Mouse (Mus musculus) urinary bladder, adult 2 months (tissue): ENCODE data around the gene Azin2. TPM values are rescaled to one million over a fixed set of nuclear protein-coding genes. Genes with fewer than 3 reads are reported as not detected.

Source experiments
- DNase-seq: peaks from one replicate; pipeline ENCODE4 v3.0.0; 2022; ENCODE audit warnings: low spot score
- polyA plus RNA-seq: library from polyadenylated mRNA; depleted of rRNA; stranded (reverse); fragments of >200 nt; gene quantifications from 2 replicates; pipeline ENCODE4 v1.2.3, GENCODE M21; 2012; rRNA removed

Azin2 gene
- polyA plus RNA-seq, 1 experiment, result 18.8 TPM

DNA sequence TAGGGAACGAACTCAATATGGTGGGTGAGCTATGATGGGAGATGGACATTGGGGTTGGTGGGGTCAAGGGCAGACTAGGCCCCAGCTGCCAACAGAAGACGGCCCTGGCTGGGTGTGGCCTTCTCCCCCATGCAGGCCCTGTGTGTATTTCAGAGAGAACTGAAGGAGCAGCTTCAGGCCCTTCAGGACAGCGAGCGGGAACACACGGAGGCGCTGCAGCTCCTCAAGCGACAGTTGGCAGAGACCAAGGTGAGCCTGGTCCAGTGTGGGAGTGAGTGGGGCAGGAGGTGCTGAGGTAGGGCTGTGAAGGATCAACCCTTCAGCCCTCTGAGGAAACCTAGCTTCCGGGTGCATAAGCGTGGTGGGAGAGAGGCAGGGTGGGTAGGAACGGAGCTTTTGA is 65.6 kb downstream of the Azin2 start:
- DNase-seq, result no peak

DNA sequence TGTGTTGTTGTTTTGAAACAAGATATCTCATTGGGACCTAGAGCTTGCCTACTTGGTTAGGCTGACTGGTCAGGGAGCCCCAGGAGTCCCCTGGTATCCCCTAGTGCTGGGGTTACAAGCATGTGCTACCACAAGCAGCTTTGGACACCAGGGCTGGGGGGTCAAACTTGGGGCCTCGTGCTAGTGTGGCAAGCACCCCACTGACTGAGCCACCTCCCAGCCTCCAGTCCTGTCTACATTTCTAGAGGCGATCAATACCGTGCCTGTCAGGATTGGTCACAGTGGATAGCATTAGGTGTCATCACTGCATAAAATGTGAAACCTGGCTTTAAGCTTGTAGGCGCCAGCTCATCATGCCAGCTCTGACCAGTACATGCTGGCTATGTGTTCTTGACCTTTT is 66.4 kb downstream of the Azin2 start:
- no peak for DNase-seq

DNA sequence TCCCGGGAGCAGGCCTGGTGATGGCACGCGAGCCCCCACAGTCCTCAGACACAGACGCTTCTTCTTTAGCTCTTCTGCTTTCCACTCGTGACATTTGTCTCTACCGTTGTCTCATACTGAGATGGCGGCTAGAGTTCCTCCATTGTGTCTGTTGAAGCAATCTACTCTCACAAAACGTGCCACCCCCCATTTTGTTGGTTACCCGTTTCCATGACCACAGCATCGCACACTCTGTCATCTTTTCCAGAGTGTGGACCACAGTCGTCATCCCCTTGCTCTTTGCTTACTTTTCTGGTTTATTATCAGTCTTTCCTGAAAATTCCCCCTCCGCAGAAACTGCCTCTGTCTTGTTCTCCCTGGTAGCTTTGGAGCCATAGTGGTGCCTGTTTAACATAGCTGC is 68.1 kb downstream of the Azin2 start:
- no peak for DNase-seq

DNA sequence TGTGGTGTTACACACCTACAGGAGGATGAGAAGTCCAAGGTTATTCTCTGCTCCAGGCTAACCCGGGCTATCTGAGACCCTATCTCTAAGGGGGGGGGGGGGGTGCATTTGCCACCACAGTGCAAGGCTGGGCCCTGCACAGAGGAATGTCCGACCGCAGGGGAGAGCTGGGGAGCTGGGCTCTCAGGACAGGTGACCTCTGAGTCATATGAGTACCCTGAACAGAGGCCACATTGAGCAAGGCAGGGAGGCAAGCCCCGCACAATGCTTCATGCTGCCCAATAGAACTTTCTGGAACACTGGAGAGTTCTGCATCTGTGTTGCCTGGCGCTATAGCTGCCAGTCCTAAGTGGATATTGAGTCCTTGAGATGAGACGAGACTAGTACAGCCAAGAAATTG is 70.1 kb downstream of the Azin2 start:
- DNase-seq, result no peak

- no peak for DNase-seq
Measured at GRCm38 (mm10) chr4:128891746-128892145, 70.5 kb downstream of the Azin2 start.

- no peak for DNase-seq
Measured at GRCm38 (mm10) chr4:128891157-128891556, 71.1 kb downstream of the Azin2 start.

GRCm38 (mm10) chr4:128889752-128890630 is 72.3 kb downstream of the Azin2 start:
- DNase-seq, result no peak

DNA sequence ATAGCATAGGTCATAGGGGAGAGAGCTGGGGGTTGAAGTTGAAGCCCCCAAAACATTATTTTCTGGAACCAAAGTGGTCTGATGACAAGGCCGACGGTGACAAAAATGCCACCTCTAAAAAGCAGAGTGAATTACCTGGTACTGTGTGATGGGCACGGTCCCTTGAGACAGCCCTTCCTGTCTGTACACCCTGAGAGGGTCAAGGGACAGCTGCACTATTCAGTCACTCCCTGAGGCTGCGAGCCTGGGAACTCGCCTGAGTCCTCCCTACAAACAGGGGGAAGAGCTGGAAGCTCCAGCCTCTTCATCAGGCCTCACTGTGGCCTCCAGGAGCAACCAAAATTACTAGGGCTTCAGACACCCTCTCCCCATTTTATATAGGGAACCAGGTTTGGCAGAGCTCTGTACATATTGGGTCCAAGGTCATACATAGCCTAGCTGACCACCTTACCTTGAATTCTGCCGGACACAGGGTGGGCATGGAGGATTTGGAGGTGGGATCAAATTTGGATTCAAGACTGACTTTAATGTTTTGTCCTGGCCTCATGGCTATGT is 73.7 kb downstream of the Azin2 start:
- DNase-seq, result no peak

DNA sequence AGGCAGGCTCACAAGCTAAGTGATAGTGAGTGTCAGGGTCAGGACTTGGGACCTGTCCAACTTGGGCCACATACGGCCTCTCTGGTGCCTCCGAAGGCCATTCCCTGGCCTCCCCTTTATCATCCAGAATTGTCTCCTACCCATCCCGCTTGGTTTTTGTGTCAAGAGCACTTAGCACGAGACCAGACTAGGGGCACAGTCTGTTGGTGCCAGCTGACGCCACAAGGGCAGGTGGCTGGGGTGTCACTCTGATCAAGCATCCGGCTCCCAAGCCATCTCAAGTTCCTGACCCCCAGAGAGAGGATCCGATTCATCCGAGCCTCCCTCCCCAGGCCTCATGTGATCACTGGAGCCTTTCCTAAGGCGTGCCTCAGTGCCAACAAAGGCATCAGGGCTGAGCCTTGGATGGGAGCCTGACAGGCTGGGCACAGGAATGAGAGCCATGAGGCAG is 74.6 kb downstream of the Azin2 start:
- no peak for DNase-seq

GRCm38 (mm10) chr4:128887026-128887425 is 75.2 kb downstream of the Azin2 start:
- no peak for DNase-seq

- DNase-seq, result no peak
Measured at GRCm38 (mm10) chr4:128886571-128886970, 75.7 kb downstream of the Azin2 start.

DNA sequence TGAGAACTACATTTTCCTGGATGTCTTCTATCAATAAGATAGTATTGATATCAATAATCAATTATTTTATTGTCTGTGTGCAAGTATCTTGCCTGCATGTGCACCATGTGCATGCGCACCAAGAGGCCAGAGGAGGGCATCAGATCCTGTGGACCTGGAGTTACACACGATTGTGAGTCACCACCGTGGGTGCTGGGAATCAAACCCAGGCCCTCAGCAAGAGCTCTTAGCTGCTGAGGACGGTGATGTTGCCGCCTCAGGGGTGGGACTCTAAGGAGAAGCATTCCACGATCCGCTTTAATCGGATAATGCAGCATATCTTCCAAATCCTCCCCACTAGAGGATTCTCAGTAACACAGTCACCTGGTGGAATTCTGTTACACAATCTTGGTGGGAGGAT is 76.7 kb downstream of the Azin2 start:
- DNase-seq, result no peak

- no peak for DNase-seq
Measured at GRCm38 (mm10) chr4:128884711-128885095, 77.5 kb downstream of the Azin2 start.

DNA sequence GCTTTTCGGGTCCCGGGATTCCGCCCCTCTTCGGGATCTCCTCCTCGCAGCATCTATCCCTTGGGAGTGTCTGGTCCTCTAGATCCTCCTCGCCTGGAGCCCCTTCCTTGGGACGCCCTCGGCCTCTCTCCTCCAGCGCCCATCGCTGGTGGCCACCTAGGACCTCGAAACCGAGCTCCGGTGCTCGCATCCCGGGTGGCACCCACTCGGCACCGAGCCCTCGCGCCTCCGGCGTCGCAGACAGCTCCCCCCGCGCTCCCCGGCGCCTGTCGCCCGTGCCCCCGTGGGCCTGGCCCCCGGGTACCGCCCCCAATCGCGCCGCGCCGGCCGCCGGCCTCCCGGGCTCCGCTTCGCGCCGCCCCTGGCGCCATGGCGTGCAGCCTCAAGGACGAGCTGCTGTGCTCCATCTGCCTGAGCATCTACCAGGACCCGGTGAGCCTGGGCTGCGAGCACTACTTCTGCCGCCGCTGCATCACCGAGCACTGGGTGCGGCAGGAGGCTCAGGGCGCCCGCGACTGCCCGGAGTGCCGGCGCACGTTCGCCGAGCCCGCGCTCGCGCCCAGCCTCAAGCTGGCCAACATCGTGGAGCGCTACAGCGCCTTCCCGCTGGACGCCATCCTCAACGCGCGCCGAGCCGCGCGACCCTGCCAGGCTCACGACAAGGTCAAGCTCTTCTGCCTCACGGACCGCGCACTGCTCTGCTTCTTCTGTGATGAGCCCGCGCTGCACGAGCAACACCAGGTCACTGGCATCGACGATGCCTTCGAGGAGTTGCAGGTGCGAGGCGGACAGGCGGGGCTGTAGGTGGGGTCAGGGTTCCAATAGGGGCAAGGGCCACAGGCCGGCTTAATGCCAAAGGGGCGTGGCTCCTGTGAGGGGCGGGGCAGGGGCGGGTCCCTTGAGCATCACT is 78.2 kb downstream of the Azin2 start:
- peak; percentile 49 for DNase-seq

DNA sequence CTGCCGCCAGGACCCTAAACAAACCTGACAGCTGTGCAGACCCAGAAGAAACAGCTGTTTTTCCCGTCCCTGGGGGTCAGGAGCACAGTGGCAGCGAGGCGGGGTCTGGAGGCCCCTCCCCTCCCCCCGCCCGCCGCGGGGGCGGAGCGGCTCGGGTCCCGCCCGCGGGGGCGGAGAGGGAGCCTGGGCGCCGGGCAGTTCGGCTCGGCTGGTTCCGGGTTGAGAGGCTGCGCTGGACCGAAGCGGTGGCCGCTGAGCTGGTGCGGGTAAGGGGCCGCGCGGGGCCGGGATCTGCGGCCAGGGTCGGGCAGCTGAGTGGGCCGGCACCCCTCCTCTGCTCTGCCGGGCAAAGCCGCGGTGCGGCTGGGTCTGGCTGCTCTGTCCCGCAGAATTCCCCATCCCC is 78.9 kb downstream of the Azin2 start, which contains the start of gene Trim62:
Gene Trim62, plus strand, starts transcription at position 202 of the 403 bp plus-strand sequence.
- DNase-seq, result peak; percentile 75

Other genes with a start within 250 kb of the Azin2 start
- 0.28 and 0.33 TPM in 2 replicates for gene A3galt2, start 207.1 kb downstream of the Azin2 start, polyA plus RNA-seq
- gene Zfp362, start 156.4 kb downstream of the Azin2 start, polyA plus RNA-seq, result 14.0 and 24.4 TPM in 2 replicates
- gene Trim62, start 78.9 kb downstream of the Azin2 start, polyA plus RNA-seq, result 23.4 and 30.0 TPM in 2 replicates
- gene Ak2, start 29.5 kb upstream of the Azin2 start, polyA plus RNA-seq, result 59.2 and 75.5 TPM in 2 replicates
- gene Rnf19b, start 95.8 kb upstream of the Azin2 start, polyA plus RNA-seq, result 25.9 and 28.9 TPM in 2 replicates
- 25.3 and 27.2 TPM in 2 replicates for gene Tmem54, start 143.1 kb upstream of the Azin2 start, polyA plus RNA-seq
- 0.46 and 0.55 TPM in 2 replicates for gene Hpca, start 159.6 kb upstream of the Azin2 start, polyA plus RNA-seq
- 5.9 and 7.1 TPM in 2 replicates for gene Fndc5, start 174.6 kb upstream of the Azin2 start, polyA plus RNA-seq
- 19.8 and 21.7 TPM in 2 replicates for gene S100pbp, start 227.3 kb upstream of the Azin2 start, polyA plus RNA-seq
- gene Yars, start 227.3 kb upstream of the Azin2 start, polyA plus RNA-seq, result 36.8 and 38.3 TPM in 2 replicates